Mouse (Mus musculus): ENCODE data around the gene Ccm2. TPM values are rescaled to one million over a fixed set of nuclear protein-coding genes. Genes with fewer than 3 reads are reported as not detected.
A peak's percentile ranks its signal among the peaks of the same experiment; 100 is the strongest.

Gene Ccm2
- polyA plus RNA-seq, 1 experiment: 92.5 TPM

DNA sequence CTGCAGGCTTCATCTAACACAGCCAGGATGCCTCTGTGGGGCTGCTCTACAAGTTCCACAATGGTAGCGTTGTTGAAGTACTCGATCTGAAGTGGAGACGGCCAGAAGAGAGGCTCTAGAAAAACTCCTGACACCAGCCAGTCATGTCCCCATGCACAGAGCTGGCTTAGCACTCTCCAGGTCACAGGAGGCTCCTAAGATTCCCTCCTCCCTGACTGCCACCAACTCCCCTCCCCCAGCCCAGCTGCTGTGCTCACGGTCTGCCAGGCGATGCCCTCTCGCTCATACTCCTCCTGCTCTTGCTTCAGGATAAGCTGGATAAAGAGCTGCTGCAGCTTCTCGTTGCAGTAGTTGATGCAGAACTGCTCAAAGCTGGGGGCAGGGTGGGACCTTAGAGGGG is 31.9 kb upstream of the Ccm2 start:
- no peaks in the 10 kb centered on the region for H3K27me3 ChIP-seq (ENCODE audit: control insufficient read depth, insufficient read depth, low read length)
- 7% methylated on average over 7 of the region's 7 CpGs for WGBS
- H3K4me1 ChIP-seq (ENCODE audit: control insufficient read depth, insufficient read depth, low read length): 0 out of 2 replicates have a peak, but pooled peaks cover 6% of the 10 kb centered on the region
- no peak overlapping the region for H3K27ac ChIP-seq (ENCODE audit: insufficient read depth, low read length)
- peak; percentile 33 to 37 for DNase-seq
- no peak overlapping the region for H3K4me3 ChIP-seq (replicated peaks; ENCODE audit: insufficient read depth, low read depth, low read length)
- TF ChIP-seq CTCF (IDR thresholded peaks at IDR 0.05; ENCODE audit: borderline replicate concordance, insufficient read depth, low read depth, low read length) (no peak), POLR2A (IDR thresholded peaks at IDR 0.05; ENCODE audit: borderline replicate concordance, insufficient read depth, low read length) (no peak)

DNA sequence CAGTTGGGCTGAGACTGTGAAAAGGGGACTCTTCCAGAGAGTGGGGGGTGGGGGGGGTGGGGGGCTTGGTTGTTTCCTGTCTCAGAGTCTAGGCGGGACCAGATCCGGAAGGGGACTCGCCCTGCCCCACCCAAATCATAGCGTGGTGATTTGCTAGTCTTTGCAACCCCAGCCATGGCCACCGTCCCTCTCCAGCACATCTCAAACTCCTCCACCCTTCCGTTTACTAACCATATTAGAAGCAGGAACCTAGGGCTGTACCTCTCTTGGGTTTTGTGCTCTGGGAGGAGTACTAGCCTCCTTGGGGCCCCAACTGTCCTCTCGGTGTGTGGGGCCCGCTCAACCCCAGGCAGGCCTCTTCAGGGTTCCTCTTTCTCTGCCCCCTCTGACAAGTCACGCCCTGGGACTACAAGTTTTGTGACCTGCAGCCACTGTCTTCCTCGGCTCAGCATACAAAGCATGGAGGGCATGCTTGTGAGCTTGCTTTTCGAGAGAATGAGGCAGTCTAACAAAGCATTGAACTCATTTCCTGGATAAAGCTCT is 27.1 kb upstream of the Ccm2 start:
- WGBS: 85% methylated on average over 11 of the region's 11 CpGs
- TF ChIP-seq POLR2A (IDR thresholded peaks at IDR 0.05; ENCODE audit: borderline replicate concordance, insufficient read depth, low read length) (no peak), CTCF (IDR thresholded peaks at IDR 0.05; ENCODE audit: borderline replicate concordance, insufficient read depth, low read depth, low read length) (no peak)
- no peak overlapping the region for H3K27ac ChIP-seq (ENCODE audit: insufficient read depth, low read length)
- no peaks in the 10 kb centered on the region for H3K27me3 ChIP-seq (ENCODE audit: control insufficient read depth, insufficient read depth, low read length)
- DNase-seq: no peak
- no peak overlapping the region for H3K4me3 ChIP-seq (replicated peaks; ENCODE audit: insufficient read depth, low read depth, low read length)
- H3K4me1 ChIP-seq (ENCODE audit: control insufficient read depth, insufficient read depth, low read length): 0 out of 2 replicates have a peak, but pooled peaks cover 5% of the 10 kb centered on the region

DNA sequence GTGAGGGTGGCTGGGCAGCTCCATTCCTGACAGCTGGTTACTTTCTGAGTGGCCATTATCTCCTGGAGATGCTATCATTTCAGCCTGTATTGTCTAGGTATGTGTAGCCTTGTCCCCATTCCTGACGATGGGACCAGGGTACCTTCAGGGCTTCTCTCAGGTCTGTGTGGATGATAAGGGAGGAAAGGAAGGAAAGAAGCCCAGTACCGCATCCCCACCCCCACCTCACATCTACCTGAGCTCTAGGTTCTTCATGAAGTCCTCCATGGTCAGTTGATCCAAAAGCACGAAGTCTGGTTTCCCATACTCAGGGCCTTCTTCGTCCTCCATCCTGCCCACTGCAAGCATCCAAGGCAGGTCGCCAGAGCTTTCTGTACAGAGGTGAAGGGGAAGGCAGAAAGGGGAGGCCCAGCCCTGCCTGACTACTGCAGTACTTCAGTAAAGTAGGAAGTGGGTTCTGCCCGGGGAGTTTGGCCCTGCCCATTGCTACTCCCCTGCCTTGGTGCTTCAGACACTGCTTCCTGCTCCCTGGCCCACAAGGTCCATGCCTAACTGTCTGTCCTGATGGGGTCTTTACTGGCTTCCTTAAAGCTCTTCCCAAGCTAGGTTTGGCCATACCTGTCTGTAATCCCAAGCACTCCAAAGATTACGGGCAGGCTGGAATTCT is 26.0 kb upstream of the Ccm2 start, which contains the start of gene Myo1g:
Myo1g (minus strand) TSS at position 459 of the 667 bp plus-strand sequence.
- TF ChIP-seq POLR2A (IDR thresholded peaks at IDR 0.05; ENCODE audit: borderline replicate concordance, insufficient read depth, low read length) (no peak), CTCF (IDR thresholded peaks at IDR 0.05; ENCODE audit: borderline replicate concordance, insufficient read depth, low read depth, low read length) (no peak)
- Histone ChIP-seq H3K4me1 (ENCODE audit: control insufficient read depth, insufficient read depth, low read length) (no peaks in the 10 kb centered on the region), H3K4me3 (replicated peaks; ENCODE audit: insufficient read depth, low read depth, low read length) (no peak within 1 kb of the TSS), H3K27ac (ENCODE audit: insufficient read depth, low read length) (no peak within 1 kb of the TSS), H3K27me3 (ENCODE audit: control insufficient read depth, insufficient read depth, low read length) (no peaks in the 10 kb centered on the region)
- DNase-seq: no peak
- 81% methylated on average over 7 of the region's 7 CpGs for WGBS

DNA sequence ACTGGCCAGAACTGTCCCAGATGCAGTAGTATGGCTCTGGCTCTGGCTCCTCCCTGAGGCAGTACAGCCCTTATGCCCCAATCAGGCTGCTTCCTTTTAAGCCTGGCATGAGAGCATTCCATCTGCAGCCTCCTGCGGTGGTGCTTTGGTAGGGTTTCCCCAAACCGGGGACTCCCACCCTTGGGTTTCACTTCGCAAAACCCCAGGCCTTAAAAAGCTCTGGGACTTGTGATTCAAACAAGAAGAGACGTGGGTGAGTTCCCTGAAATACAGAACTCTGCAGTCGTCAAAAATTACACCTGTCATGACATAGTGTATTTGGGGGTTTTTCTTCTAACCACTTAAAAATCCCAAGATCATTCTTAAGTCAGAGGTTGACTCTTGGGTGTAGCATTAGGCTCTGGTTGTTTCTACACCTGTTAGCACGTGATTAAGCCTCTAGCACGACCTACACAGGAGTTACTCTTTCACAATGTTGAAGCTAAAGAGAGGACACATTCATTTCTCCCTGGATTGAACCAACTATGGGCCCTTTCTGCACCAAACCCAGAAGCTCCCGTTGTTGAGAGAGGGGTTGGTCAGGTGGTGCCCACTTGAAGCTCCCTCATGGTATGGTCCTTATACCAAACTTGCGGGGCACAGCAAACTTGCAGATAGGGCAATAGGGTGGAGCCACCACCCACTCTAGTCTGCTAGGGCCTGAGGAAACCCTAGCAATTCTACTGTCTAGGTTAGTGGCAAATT is 23.7 kb upstream of the Ccm2 start:
- Histone ChIP-seq H3K27ac (ENCODE audit: insufficient read depth, low read length) (no peak overlapping the region), H3K4me3 (replicated peaks; ENCODE audit: insufficient read depth, low read depth, low read length) (no peak overlapping the region), H3K27me3 (ENCODE audit: control insufficient read depth, insufficient read depth, low read length) (no peaks in the 10 kb centered on the region), H3K4me1 (ENCODE audit: control insufficient read depth, insufficient read depth, low read length) (no peaks in the 10 kb centered on the region)
- DNase-seq: no peak
- WGBS: 70% methylated on average over 9 of the region's 9 CpGs
- TF ChIP-seq CTCF (IDR thresholded peaks at IDR 0.05; ENCODE audit: borderline replicate concordance, insufficient read depth, low read depth, low read length) (no peak), POLR2A (IDR thresholded peaks at IDR 0.05; ENCODE audit: borderline replicate concordance, insufficient read depth, low read length) (no peak)

DNA sequence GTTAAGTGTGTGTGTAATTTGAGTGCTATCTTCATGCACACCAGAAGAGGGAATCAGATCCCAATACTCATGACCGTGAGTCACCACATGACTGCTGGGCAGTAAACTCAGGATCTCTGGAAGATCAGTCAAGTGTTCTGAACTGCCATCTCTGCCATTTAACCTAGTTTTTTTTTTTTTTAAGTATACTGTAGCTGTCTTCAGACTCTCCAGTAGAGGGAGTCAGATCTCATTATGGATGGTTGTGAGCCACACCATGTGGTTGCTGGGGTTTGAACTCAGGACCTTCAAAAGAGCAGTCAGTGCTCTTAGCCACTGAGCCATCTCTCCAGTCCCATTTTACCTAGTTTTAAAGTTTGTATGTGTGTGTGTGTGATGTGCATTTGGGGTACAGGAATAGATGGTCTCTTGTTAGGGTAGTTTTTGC is 23.0 kb upstream of the Ccm2 start:
- H3K4me3 ChIP-seq (replicated peaks; ENCODE audit: insufficient read depth, low read depth, low read length): no peak overlapping the region
- 73% methylated on average over 1 of the region's 1 CpGs for WGBS
- no peaks in the 10 kb centered on the region for H3K4me1 ChIP-seq (ENCODE audit: control insufficient read depth, insufficient read depth, low read length)
- no peaks in the 10 kb centered on the region for H3K27me3 ChIP-seq (ENCODE audit: control insufficient read depth, insufficient read depth, low read length)
- DNase-seq: no peak
- no peak for TF ChIP-seq POLR2A (IDR thresholded peaks at IDR 0.05; ENCODE audit: borderline replicate concordance, insufficient read depth, low read length)
- no peak for TF ChIP-seq CTCF (IDR thresholded peaks at IDR 0.05; ENCODE audit: borderline replicate concordance, insufficient read depth, low read depth, low read length)
- no peak overlapping the region for H3K27ac ChIP-seq (ENCODE audit: insufficient read depth, low read length)

DNA sequence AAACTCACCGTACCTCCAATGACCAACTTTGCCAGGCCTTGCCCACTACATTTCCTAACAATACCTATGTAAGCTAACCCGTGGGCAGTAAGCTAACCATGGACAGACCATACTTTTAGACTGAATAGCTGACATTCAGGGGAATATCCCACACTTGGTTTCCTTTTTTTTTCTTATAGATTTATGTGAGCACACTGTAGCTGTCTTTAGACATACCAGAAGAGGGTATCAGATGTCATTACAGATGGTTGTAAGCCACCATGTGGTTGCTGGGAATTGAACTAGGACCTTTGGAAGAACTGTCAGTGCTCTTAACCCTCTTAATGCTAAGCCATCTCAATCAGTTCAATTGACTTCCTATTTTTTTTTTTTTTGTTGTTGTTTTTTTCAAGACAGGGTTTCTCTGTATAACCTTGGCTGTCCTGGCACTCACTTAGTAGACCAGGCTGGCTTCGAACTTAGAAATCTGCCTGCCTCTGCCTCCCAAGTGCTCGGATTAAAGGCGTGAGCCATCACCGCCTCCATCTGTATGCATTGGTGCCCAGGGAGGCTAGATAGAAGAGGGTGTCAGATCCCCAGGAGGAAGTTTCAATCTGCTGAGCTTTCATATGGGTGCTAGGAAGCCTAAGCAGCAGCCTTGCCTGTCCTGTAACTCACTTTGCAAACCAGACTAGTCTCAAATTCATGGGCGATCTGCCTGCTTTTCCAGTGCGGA is 22.4 kb upstream of the Ccm2 start:
- no peaks in the 10 kb centered on the region for H3K27me3 ChIP-seq (ENCODE audit: control insufficient read depth, insufficient read depth, low read length)
- DNase-seq: no peak
- TF ChIP-seq POLR2A (IDR thresholded peaks at IDR 0.05; ENCODE audit: borderline replicate concordance, insufficient read depth, low read length) (no peak), CTCF (IDR thresholded peaks at IDR 0.05; ENCODE audit: borderline replicate concordance, insufficient read depth, low read depth, low read length) (no peak)
- no peak overlapping the region for H3K27ac ChIP-seq (ENCODE audit: insufficient read depth, low read length)
- WGBS: 92% methylated on average over 8 of the region's 8 CpGs
- no peaks in the 10 kb centered on the region for H3K4me1 ChIP-seq (ENCODE audit: control insufficient read depth, insufficient read depth, low read length)
- H3K4me3 ChIP-seq (replicated peaks; ENCODE audit: insufficient read depth, low read depth, low read length): no peak overlapping the region

DNA sequence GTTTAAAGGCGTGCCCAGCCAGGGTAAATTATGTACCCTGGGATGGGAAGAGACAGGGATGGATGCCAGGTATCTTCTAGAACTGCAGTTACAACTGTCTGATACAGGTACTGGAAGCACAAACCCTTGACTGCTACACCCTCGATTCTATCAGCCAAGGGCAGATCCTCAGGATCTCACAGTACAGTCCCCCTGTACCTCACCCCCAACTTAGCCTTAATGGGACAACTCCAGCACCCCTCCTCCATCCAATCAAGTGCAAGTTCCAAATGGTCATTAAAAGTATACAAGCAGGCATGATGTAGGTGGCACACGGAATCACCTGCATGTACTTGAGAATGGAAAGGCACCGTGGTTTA is 21.8 kb upstream of the Ccm2 start:
- Histone ChIP-seq H3K27me3 (ENCODE audit: control insufficient read depth, insufficient read depth, low read length) (no peaks in the 10 kb centered on the region), H3K4me1 (ENCODE audit: control insufficient read depth, insufficient read depth, low read length) (no peaks in the 10 kb centered on the region), H3K4me3 (replicated peaks; ENCODE audit: insufficient read depth, low read depth, low read length) (no peak overlapping the region), H3K27ac (ENCODE audit: insufficient read depth, low read length) (no peak overlapping the region)
- WGBS: 95% methylated on average over 4 of the region's 4 CpGs
- DNase-seq: no peak
- TF ChIP-seq POLR2A (IDR thresholded peaks at IDR 0.05; ENCODE audit: borderline replicate concordance, insufficient read depth, low read length): no peak
- no peak for TF ChIP-seq CTCF (IDR thresholded peaks at IDR 0.05; ENCODE audit: borderline replicate concordance, insufficient read depth, low read depth, low read length)

Measured in cerebellum, adult 2 months (tissue).